Mouse (Mus musculus) left cerebral cortex, postnatal 10 days (tissue): ENCODE measurements around the gene Zfp385c. TPM values are rescaled to one million over a fixed set of nuclear protein-coding genes. Genes with fewer than 3 reads are reported as not detected.
"Not testable (repeated sequence)": the region's sequence is repeated elsewhere in the genome, so short reads cannot be mapped to it uniquely, and the experiment has no call there.

Experiments used
- DNase-seq, 2 experiments: peaks; one replicate each; pipeline ENCODE4 v3.0.0; 2021 to 2022; ENCODE audit warnings: low spot score in 2 of 2, mixed read lengths in 1 of 2; ENCODE audit errors: extremely low spot score in 1 of 2
- intact Hi-C: fragments of 180-260 bp; cut with DNase I; formaldehyde crosslinking; loops from one replicate; pipeline ENCODE4 v1.15.1; 2025
- total RNA-seq, 2 experiments: library from RNA; stranded (reverse); gene quantifications; 2 replicates each; pipeline ENCODE4 v1.2.3; 2021

Zfp385c gene
- total RNA-seq, 2 experiments from 2014 or later, result 0.21 to 0.75 TPM

DNA sequence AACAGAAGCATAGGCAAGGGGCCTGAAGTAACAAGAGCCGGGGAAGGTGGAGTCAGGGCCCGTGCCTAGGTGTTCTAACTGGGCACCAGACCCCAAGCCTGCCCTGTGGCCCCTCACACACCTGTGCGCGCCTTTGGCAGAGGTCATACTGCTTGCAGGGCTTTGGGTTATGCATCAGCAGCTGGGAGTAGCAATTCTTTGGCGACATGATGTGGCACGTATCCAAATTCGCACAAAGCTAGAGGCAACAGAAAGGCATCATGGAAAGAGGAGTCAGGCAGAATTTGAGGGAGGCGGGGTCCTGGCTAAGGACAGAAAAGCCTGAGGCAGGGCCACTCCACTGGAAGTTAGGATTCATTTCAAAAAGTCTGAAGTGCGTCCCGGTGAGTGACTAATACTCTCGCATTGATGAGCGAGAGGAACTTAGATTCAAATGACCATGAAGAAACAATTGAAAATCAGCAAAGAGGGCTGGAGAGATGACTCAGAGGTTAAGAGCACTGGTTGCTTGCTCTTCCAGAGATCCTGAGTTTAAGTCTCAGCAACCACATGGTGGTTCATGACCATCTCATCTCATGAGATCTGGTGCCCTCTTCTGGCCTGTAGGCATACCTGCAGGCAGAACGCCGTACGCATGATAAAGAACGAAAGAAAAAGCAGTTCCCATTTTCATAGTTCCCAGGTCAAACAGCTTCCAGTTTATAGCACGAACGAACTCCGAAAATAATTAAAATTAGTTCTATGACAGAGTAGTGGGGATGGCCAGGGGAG, 10.0 kb upstream of the Zfp385c start:
- peak; percentile 66 for DNase-seq
- intact Hi-C loops, result loop anchor here (2.0 kb wide), 1 partner anchor 131 kb away; no protein-coding TSS in a partner anchor

DNA sequence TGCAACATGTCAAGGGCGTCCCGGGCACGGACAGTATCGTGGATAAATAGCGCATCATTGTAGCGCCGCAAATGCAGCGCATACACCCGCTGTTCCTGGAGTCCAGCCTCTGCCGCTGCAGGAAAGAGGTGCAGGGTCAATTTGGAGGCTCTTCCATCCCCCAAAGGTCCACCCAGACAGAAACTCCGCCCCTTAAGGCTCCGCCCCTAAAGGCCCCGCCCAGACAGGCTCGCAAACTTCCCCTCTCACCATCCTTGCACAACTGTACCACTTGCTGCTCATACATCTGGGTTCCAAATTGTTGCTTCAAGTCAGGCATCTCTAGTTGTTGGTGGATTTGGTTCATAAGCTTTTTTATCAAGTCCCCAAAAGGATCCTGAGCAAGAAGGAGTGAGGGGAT, 9.0 kb upstream of the Zfp385c start:
- DNase-seq, result peak in 1 of 2 experiments; percentile 74
- intact Hi-C loops, result no loop called here

DNA sequence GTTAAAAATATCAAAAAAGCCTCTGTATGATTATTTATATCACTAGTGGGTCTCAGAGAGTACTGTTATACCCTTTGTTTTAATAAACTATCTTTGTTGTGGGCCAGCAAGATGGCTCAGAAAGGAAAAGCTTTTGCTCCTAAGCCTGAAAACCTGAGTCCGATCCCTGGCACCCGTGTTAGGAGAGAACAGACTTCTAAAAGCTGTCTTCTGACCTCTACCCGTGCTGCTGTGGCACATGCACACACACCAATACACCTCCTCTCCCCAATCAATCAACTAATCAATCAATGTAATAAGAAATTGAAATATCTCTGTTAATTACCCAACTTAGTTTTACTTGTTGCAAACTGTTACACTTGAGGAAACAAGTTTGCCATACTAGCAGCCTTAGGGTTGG, 8.5 kb upstream of the Zfp385c start:
- DNase-seq, result no peak
- intact Hi-C loops, result no loop called here

DNA sequence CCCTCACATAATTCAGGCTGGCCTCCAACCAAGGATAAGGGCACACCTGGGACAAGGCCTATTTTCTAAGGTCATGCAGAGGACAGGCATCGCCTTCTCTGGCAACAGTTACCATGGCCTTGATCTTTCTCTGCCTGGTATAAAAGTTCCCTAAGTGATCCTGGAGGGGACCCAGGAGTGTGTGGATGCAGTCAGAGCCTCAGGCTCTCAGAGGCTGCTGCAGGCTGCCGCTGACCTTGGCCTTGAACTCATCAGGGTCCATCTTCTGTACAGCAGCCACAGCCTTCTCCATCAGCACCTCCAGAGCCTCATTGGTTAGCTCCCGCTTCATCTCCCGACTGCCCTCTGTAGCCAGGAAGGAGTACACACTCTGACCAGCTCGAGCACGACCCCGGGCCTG, 5.7 kb upstream of the Zfp385c start:
- intact Hi-C loops, result no loop called here
- no peak for DNase-seq

DNA sequence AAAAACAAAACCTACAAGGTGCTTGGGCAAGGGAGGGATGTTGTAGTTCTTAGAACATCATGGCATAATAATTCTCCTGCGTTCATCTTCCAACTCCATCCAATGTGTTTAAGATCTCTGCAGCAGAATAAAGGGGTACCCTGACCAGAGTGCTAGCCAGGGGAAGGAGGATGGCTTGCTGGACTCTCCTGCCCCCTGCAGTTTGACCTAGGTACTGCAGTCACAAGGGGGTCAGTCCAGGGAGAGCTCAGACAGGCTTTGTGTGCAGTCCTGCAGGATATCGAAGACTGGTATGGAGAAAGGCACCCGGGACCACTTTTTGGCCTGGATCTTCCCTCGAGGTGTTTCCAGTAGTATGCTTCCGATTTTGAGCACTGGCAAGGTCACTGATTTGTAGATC, 2.7 kb upstream of the Zfp385c start:
- intact Hi-C loops, result loop anchor here (2.0 kb wide), 1 partner anchor 68 kb away; no protein-coding TSS in a partner anchor
- peak in 1 of 2 experiments; percentile 76 for DNase-seq

DNA sequence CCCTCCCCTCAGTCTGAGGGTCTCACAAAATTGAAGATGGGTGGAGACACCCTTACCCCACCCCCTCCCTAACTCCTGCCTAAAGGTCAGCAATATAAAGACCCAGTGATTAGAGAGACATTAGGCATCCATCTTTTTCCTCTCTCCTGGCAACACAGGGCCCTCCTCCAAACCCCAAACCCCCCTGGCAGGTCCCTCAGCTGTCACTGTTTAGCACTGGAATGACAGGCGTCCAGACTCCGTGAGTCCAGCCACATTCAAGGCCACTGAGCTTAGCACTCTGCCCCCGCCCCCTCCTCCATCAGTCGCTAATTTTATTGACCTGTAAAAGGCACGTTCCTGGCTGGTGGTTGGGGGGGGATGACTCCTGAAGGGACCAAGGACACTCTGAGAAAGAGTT, 899 bp upstream of the Zfp385c start:
- no peak for DNase-seq
- intact Hi-C loops, result no loop called here

DNA sequence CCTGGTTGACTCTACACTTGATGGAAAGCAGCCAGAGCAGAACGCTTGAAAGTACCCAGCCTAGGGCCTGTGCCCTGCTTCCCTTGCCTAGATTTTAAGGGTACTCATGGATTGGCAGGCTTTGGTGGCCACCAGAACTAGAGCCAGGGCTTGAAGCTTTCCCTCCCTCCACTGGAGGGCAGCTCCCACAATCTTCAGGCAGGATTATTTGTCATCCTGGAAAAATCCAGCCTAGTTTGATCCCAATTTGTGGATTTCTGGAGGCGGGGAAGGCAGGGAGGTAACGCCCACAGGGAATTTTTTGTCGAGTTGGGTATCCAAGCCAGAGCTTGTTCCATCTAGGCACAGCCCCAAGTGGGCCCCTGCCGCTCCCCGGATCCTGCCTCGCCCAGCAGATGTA, 1.9 kb downstream of the Zfp385c start:
- no peak for DNase-seq
- intact Hi-C loops, result no loop called here

DNA sequence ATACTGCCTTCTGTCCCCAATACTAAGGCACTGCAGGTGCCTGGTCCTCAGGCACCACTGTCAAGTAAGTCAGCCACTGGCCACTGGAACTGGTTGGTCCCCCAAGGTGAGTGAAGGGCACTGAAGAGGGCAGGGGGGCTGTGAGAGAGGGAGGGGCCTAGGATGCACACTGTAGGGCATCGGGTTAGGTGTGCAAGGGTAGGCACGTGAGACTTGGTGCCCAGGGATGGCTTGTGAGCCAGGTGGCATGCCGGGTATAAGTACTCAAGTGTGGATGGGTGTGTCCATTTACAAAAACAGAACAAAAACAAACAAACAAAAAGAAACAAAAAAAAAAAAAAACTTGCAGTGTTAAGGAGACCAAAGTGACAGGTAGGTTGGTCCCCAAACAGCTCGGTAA, 3.8 kb downstream of the Zfp385c start:
- DNase-seq, result no peak
- intact Hi-C loops, result loop anchor here (5.0 kb wide), 1 partner anchor 36 kb away; no protein-coding TSS in a partner anchor

DNA sequence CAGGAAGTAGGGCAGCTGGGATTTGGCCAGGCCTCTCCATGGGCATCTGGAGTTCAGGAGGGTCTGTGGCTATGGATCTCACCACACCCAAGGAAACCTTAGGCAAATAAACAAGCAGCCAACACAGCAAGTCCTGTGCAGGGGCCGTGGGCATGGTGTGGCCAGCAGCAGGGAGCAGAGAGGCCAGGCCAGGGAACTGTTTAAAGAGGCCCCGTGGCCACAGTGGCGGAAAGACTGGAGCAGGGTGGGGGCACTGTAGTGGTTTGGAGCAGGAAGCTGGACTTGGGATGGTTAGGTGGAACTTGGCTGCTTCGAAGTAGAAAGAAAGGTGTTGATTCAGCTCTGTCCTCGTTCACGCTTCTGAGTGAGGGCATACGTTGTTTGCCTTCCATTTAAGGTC, 5.0 kb downstream of the Zfp385c start:
- no peak for DNase-seq
- intact Hi-C loops, result loop anchor here (5.0 kb wide), 1 partner anchor 35 kb away; no protein-coding TSS in a partner anchor

DNA sequence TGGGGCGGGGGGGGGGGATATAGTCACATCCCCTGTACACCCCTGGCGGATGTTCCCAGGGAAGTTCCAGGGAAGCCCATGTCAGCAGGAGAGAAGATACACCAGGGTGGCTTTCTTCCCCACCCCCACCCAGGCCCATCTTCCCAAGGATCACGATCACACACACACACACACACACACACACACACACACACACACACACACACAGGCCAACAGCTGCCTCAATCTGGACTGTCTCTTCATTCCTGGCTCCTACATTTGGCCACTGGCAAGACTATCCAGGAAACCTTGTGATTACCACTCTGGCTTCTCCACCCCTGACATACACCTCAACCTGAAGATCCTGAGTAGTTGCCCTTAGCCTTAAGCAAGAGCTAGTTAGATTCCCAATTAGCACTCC, 6.9 kb downstream of the Zfp385c start:
- intact Hi-C loops, result loop anchor here (5.0 kb wide), 1 partner anchor 33 kb away; no protein-coding TSS in a partner anchor
- no peak for DNase-seq

DNA sequence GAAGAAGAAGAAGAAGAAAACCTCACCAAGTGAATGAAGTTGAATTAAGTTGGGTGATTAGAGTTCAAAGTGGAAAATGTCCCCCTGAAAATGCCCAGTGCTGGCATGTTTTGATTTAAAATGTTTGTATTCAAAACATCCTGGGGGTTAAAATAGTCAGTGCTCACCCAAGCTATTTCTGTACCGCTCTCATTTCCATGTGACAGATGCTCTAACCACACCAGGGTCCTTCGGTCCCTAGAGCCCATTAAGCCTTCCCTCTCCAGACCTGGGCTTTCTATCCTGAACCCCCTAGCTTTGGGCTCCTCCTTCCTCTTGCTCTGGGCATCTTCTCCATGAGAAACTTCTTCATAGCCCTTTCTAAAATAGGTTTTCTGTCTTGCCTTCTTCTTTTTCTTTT, 8.2 kb downstream of the Zfp385c start:
- intact Hi-C loops, result no loop called here
- no peak for DNase-seq

DNA sequence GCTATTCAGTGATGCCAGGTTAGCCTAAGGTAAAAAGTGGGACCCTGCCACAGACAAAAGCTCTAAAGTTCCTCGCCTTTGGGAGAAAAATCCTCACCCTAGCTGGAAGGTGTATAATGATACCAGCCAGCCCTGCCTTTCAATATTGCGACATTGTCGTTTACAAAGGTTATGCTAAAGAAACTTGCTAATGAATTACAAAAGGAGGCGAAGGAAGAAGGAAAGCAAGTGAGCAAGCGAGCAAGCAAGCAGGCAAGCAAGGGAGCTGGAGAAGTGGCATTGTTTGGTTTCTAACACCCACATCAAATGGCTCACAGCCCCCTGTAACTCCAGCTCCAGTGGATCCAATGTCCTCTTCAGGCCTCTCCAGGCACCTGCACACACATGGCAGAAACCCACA, 9.7 kb downstream of the Zfp385c start:
- intact Hi-C loops, result no loop called here
- no peak for DNase-seq

DNA sequence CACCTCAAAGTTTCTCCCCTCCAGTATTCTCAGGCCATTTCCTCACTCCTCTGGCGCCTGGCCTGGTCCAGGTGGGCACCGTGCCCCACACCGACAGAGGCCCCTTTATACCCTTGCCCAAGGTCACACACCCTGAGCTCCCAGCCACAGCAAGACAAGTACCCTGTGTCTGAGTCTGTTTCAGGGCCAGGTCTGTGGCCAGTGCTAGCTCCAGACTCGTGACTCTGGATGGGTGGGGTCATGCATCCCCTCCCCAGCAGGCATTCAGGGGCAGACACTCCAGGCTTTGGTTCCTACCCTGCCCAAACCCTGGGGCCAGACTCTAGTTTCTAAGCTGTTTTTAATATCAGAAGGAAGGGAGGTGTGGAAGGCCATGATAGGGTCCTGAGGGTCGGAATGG, 10.4 kb downstream of the Zfp385c start:
- intact Hi-C loops, result no loop called here
- no peak for DNase-seq

DNA sequence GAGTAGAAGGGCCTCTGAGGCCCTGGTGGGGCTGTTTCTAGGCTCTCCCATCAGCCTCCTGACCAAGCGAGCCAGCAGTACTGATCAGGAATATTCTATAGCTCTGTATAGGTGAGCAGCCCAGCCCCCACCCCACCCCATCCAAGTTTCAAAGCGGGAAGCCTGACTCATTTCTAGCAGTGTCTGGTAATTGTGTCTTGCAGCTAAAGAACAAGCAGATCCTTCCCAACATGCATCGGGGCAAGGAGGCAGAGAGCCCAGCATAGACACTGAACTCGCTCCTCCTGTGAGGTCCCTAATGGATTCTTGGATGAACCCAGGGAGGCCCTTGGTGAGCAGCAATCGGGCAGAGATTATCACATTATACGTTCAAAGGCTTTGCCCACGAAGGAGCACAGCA, 14.4 kb downstream of the Zfp385c start:
- intact Hi-C loops, result no loop called here
- no peak for DNase-seq

DNA sequence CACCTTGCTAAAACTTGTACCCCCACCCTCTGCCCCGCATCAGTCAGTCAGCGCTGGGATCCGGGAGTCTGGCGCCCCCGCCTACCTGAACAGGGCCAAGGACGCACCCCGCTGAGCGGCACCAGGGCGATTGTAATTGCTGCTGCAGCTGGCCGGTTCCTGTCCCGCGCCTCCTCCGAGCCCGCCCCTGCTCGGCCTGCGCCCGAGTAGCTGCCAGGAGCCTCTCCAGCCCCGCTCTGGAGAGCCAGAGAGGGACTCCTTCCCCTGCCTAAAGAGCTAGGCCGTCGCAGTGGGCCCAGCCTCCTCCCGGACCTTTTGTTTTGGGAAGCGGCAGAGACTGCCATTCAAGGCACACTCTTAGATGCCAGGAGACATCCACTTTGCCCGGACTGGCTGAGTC, 19.1 kb downstream of the Zfp385c start:
- peak in 1 of 2 experiments; percentile 74 for DNase-seq
- intact Hi-C loops, result no loop called here

DNA sequence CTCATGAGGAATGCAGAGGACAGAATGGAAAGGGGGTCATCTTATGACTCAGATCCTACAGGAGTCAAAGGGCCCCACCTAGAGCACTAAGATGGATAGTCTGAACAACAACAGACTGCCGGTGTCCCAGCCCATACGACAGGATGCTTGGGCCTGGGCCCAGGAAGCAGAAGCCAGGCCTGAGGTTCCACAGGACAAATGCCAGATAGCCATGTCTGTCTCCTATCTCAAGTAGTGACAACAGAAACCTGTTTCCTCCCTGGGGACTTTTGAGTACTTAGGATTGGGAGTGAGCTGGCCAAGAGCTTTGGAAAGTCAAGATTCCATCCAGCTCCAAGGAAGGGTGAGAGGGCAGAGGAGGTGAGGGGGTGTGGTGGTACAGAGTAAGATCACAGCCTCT, 20.3 kb downstream of the Zfp385c start:
- intact Hi-C loops, result no loop called here
- DNase-seq, result no peak

DNA sequence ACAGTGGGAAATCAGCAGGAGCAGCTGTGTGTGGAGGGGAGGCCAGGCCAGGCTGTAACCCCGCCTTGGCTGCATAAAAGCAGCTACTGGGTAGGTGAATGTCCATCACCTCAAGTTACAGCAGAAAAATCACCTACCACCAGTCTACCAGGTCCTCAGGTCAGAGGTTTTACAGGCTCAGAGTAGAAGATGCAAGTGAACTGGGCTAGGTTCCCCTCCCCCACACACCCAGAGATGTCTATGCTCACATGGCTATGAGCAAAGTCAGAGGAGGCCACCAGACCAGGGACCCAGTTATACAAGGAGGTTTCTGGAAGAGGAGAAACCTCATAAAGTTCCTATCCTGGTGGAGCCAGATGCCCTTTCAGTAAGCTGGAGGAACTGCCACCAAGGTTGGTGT, 21.2 kb downstream of the Zfp385c start:
- intact Hi-C loops, result no loop called here

DNA sequence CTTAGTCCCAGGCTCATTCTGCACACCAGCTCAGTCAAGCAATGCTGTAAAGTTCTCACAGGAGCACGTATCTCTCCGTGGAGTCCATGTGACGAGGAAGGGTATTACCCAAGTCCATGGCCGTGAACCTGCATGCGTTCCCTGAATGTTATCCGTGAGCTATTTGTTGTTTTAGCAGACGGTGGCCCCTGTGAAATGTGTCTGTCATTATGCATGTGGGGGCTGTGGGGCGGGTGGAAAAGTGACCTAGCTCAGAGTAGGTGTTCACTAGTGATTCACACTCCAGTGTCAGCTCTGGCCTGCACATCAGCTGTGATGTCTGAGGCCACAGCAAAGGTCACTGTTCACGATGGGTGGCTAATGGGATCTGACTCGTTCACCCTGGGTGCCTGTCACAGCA, 32.4 kb downstream of the Zfp385c start:
- intact Hi-C loops, result no loop called here
- no peak for DNase-seq

More for the DNA sequence above, 21.2 kb downstream of the Zfp385c start:
- DNase-seq, result no peak

DNA sequence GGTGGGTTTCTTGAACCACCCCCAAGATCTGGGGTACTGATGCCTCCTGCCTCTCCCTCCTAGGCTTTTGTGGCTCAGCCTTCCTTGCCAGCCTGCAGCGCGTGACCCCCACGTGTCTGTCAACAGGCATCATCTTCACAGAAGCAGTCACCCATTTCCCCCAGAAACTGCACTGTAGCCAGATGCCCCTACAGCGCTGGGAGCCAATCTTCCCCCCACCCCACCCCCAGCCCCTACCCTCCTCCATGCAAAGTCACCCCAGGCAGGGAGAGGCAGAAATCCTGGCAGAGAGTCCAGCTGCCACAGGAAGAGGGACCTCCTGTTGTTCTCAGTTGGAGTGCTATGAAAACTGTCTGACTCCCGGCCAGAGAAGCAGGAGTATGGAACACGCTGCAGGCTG, 35.8 kb downstream of the Zfp385c start:
- intact Hi-C loops, result no loop called here
- peak in 1 of 2 experiments; percentile 34 for DNase-seq

DNA sequence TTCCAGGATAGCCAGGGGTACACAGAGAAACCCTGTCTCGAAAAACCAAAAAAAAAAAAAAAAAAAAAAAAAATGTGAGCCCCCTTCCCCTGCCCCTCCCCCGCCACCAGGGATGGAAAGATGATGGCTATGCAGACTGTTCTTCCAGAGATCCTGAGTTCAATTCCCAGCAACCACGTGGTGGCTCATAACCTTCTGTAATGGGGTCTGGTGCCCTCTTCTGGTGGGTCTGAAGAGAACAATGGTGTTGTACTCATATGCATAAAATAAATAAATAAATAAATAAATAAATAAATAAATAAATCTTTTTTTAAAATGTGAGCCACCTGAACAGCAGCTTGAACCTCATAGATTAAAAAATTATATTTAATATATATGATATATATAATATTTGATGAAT, 36.7 kb downstream of the Zfp385c start:
- DNase-seq, intact Hi-C loops: not testable (repeated sequence)

DNA sequence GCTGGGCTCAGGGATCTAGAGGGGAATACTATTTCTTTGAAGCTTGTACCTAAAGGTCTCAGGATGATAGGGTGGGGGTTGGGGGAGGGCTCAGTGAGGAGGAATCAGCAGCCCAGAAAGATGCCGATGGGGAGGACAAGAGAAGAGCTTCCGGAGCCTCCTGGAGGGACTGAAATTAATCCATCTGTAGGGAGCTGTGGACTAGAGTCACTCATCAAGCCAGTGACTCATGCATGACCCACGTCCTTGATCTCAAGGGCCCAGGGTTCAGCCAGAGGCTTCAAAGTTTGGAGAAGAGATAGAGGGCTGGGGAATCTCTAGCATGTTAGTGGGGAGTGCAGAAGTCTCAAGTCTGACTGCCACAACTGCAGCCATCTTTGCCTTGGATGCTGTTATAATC, 40.5 kb downstream of the Zfp385c start:
- intact Hi-C loops, result loop anchor here (5.0 kb wide), 1 partner anchor 36 kb away; no protein-coding TSS in a partner anchor
- no peak for DNase-seq
